Mouse (Mus musculus) midbrain, embryonic 14.5 days (tissue): ENCODE measurements around the gene Tmem259. TPM values are rescaled to one million over a fixed set of nuclear protein-coding genes. Genes with fewer than 3 reads are reported as not detected.
A peak's percentile ranks its signal among the peaks of the same experiment; 100 is the strongest.

Experiments
- ATAC-seq: fragments of 200-750 bp; cut with Nextera tagmentation; 2 replicates; pipeline ENCODE4 v1.8.0; 2017; ENCODE audit warnings: moderate number of reproducible peaks, moderate library complexity; ENCODE audit not compliant: low FRiP score, low TSS enrichment
- DNase-seq: peaks from one replicate; pipeline ENCODE4 v3.0.0-alpha.2; 2015
- H3K27ac ChIP-seq: fragments of 300-500 bp; sonication (generic); replicated peaks from 2 replicates; pipeline ENCODE4 v1.5.1; 2014; ENCODE audit warnings: mild to moderate bottlenecking, low read depth, low read length, moderate library complexity
- H3K27me3 ChIP-seq: fragments of 300-500 bp; sonication (generic); 2 replicates; pipeline ENCODE4 v1.6.1; 2014; ENCODE audit warnings: low read length, control low read depth, mixed read lengths; ENCODE audit not compliant: control insufficient read depth, insufficient read depth
- H3K36me3 ChIP-seq: fragments of 300-500 bp; sonication (generic); 2 replicates; pipeline ENCODE4 v1.6.1; 2014; ENCODE audit warnings: low read length, control low read depth; ENCODE audit not compliant: control insufficient read depth, insufficient read depth
- H3K4me1 ChIP-seq: fragments of 300-500 bp; sonication (generic); 2 replicates; pipeline ENCODE4 v1.6.1; 2014; ENCODE audit warnings: mild to moderate bottlenecking, antibody characterized with exemption, low read length, control low read depth; ENCODE audit not compliant: control insufficient read depth, insufficient read depth
- H3K4me2 ChIP-seq: fragments of 300-500 bp; sonication (generic); 2 replicates; pipeline ENCODE4 v1.6.1; 2014; ENCODE audit warnings: mild to moderate bottlenecking, low read length, moderate library complexity
- H3K4me3 ChIP-seq: fragments of 300-500 bp; sonication (generic); replicated peaks from 2 replicates; pipeline ENCODE4 v1.5.1; 2014; ENCODE audit warnings: low read depth, low read length
- H3K9ac ChIP-seq: fragments of 300-500 bp; sonication (generic); replicated peaks from 2 replicates; pipeline ENCODE4 v1.6.1; 2014; ENCODE audit warnings: mild to moderate bottlenecking, low read length, moderate library complexity
- H3K9me3 ChIP-seq: fragments of 300-500 bp; sonication (generic); 2 replicates; pipeline ENCODE4 v1.6.1; 2016; ENCODE audit warnings: low read length, control low read depth, mixed read lengths; ENCODE audit not compliant: control insufficient read depth
- whole genome bisulfite sequencing: fragments of 180-500 bp; shearing (Covaris S2); extraction: QIAGEN DNeasy Blood & Tissue Kit; methylation state at CpG from one replicate; pipeline ENCODE4 v1.1.7; 2014; 5-methylcytosine and 5-hydroxymethylcytosine counted together
- polyA plus RNA-seq: library from polyadenylated mRNA; unstranded; fragments of >200 nt; fragmentation: Nextera tagmentation; extraction: Ambion mirVana; gene quantifications from 2 replicates; pipeline ENCODE4 v1.2.1, GENCODE M21; 2014

Gene Tmem259
- polyA plus RNA-seq, 1 experiment from 2014 or later: 20.7 TPM

- Histone ChIP-seq H3K4me3 (peak within 1 kb of the TSS; percentile 22), H3K27me3 (peaks cover 31% of the 10 kb centered on the region; the same call in 1 of the 2 replicates), H3K4me2 (peak within 1 kb of the TSS; percentile 48), H3K36me3 (peaks cover 42% of the 10 kb centered on the region), H3K9ac (0 out of 2 replicates have a peak within 1 kb of the TSS, but pooled peaks have one; percentile 6), H3K4me1 (no peaks in the 10 kb centered on the region; the same call in 1 of the 2 replicates), H3K9me3 (no peaks in the 10 kb centered on the region), H3K27ac (no peak within 1 kb of the TSS)
- ATAC-seq (no peak), DNase-seq (no peak)
- WGBS: 8% methylated on average over 47 of the region's 47 CpGs
These were observed 13.5 kb downstream of the Tmem259 start, which contains the start of gene Grin3b for GRCm38 (mm10) chr10:79970415-79971182. TSS of gene Grin3b (plus strand) at chr10:79970715.

GRCm38 (mm10) chr10:79969124-79969568 lies 15.0 kb downstream of the Tmem259 start:
- H3K4me1 ChIP-seq: no peaks in the 10 kb centered on the region; the same call in 1 of the 2 replicates
- no peak overlapping the region for H3K4me2 ChIP-seq
- no peak for DNase-seq
- no peak overlapping the region for H3K9ac ChIP-seq
- H3K36me3 ChIP-seq: peaks cover 48% of the 10 kb centered on the region
- H3K27me3 ChIP-seq: peaks cover 31% of the 10 kb centered on the region; the same call in 1 of the 2 replicates
- WGBS: 12% methylated on average over 3 of the region's 3 CpGs
- H3K27ac ChIP-seq: no peak overlapping the region
- H3K4me3 ChIP-seq: no peak overlapping the region
- H3K9me3 ChIP-seq: no peaks in the 10 kb centered on the region
- no peak for ATAC-seq

GRCm38 (mm10) chr10:79968181-79968580 lies 15.9 kb downstream of the Tmem259 start:
- no peaks in the 10 kb centered on the region for H3K9me3 ChIP-seq
- H3K4me3 ChIP-seq: no peak overlapping the region
- H3K4me1 ChIP-seq: no peaks in the 10 kb centered on the region; the same call in 1 of the 2 replicates
- DNase-seq (no peak), ATAC-seq (no peak)
- H3K36me3 ChIP-seq: peaks cover 51% of the 10 kb centered on the region
- 73% methylated on average over 1 of the region's 1 CpGs for WGBS
- no peak overlapping the region for H3K27ac ChIP-seq
- H3K4me2 ChIP-seq: no peak overlapping the region
- H3K27me3 ChIP-seq: peaks cover 31% of the 10 kb centered on the region; the same call in 1 of the 2 replicates
- no peak overlapping the region for H3K9ac ChIP-seq

- H3K27ac ChIP-seq: no peak overlapping the region
- WGBS: 96% methylated on average over 5 of the region's 5 CpGs
- peaks cover 62% of the 10 kb centered on the region for H3K36me3 ChIP-seq
- no peaks in the 10 kb centered on the region; the same call in 1 of the 2 replicates for H3K4me1 ChIP-seq
- ATAC-seq: no peak
- no peak overlapping the region for H3K4me3 ChIP-seq
- no peaks in the 10 kb centered on the region for H3K9me3 ChIP-seq
- H3K27me3 ChIP-seq: peaks cover 28% of the 10 kb centered on the region; the same call in 1 of the 2 replicates
- DNase-seq: no peak
- H3K9ac ChIP-seq: no peak overlapping the region
- no peak overlapping the region for H3K4me2 ChIP-seq
These were observed 17.2 kb downstream of the Tmem259 start for GRCm38 (mm10) chr10:79966886-79967400.

GRCm38 (mm10) chr10:79965325-79965724 lies 18.8 kb downstream of the Tmem259 start:
- H3K4me2 ChIP-seq: no peak overlapping the region
- peaks cover 6% of the 10 kb centered on the region; the same call in 1 of the 2 replicates for H3K4me1 ChIP-seq
- ATAC-seq (no peak), DNase-seq (no peak)
- H3K27me3 ChIP-seq: peaks cover 12% of the 10 kb centered on the region; the same call in 1 of the 2 replicates
- no peak overlapping the region for H3K4me3 ChIP-seq
- H3K27ac ChIP-seq: no peak overlapping the region
- H3K9me3 ChIP-seq: no peaks in the 10 kb centered on the region
- no peak overlapping the region for H3K9ac ChIP-seq
- WGBS: 94% methylated on average over 5 of the region's 5 CpGs
- H3K36me3 ChIP-seq: peaks cover 62% of the 10 kb centered on the region

- Histone ChIP-seq H3K4me3 (no peak overlapping the region), H3K4me2 (no peak overlapping the region), H3K4me1 (peaks cover 6% of the 10 kb centered on the region; the same call in 1 of the 2 replicates), H3K27me3 (peaks cover 6% of the 10 kb centered on the region; the same call in 1 of the 2 replicates), H3K36me3 (peaks cover 62% of the 10 kb centered on the region), H3K27ac (no peak overlapping the region), H3K9ac (no peak overlapping the region), H3K9me3 (no peaks in the 10 kb centered on the region)
- ATAC-seq (no peak), DNase-seq (no peak)
- 95% methylated on average over 7 of the region's 7 CpGs for WGBS
These were observed 19.4 kb downstream of the Tmem259 start for GRCm38 (mm10) chr10:79964727-79965126.

- DNase-seq (no peak), ATAC-seq (no peak)
- Histone ChIP-seq H3K4me2 (peak overlapping the region; percentile 82), H3K27me3 (no peaks in the 10 kb centered on the region; the same call in 1 of the 2 replicates), H3K36me3 (peaks cover 36% of the 10 kb centered on the region), H3K4me3 (peak overlapping the region; percentile 90), H3K9me3 (no peaks in the 10 kb centered on the region), H3K9ac (peak overlapping the region; percentile 74), H3K4me1 (peaks cover 6% of the 10 kb centered on the region; the same call in 1 of the 2 replicates), H3K27ac (no peak overlapping the region; the same call in 1 of the 2 replicates)
- WGBS: 18% methylated on average over 10 of the region's 10 CpGs
These were observed 23.3 kb downstream of the Tmem259 start for GRCm38 (mm10) chr10:79960671-79961294.

- Histone ChIP-seq H3K27me3 (no peaks in the 10 kb centered on the region; the same call in 1 of the 2 replicates), H3K36me3 (peaks cover 29% of the 10 kb centered on the region), H3K9ac (peak within 1 kb of the TSS; percentile 74), H3K4me3 (peak within 1 kb of the TSS; percentile 90), H3K9me3 (no peaks in the 10 kb centered on the region), H3K27ac (peak within 1 kb of the TSS; percentile 71), H3K4me2 (peak within 1 kb of the TSS; percentile 82), H3K4me1 (peaks cover 6% of the 10 kb centered on the region; the same call in 1 of the 2 replicates)
- ATAC-seq: peak; percentile 94
- under 1% methylated on average over 61 of the region's 61 CpGs for WGBS
- DNase-seq: peak; percentile 100
These were observed 24.1 kb downstream of the Tmem259 start, which contains the start of gene Wdr18 for GRCm38 (mm10) chr10:79959847-79960601. TSS of gene Wdr18 (plus strand) at chr10:79960152.
